Comparison of ENCODE assay signal across 8 mouse cellular contexts in genomic region chr6:38533428-38534405, GRCm38 (mm10). TPM values are rescaled to one million over a fixed set of nuclear protein-coding genes. Genes with fewer than 3 reads are reported as not detected.
DNase-seq lines count a peak whose midpoint lies in the region; ATAC-seq lines count a peak whose summit lies in the region.

Fmc1 (plus strand) TSS chr6:38533502.

- DNase-seq in B cell, adult 2 months: peak; percentile 93 to 94
- DNase-seq in brain, adult 2 months (ENCODE audit: low read depth, low spot score): peak; percentile 100
- peak; percentile 99 for DNase-seq in heart, embryonic 10.5 days (ENCODE audit: low spot score)
- DNase-seq in liver: peak; percentile 98
- DNase-seq in spleen, postnatal 4 days (ENCODE audit: low spot score in 2 of 2): peak; percentile 95 to 97

- ATAC-seq in erythroblast, adult 5-6 weeks (replicated peaks; ENCODE audit: low FRiP score, poor library complexity, severe bottlenecking): peak; percentile 83
- peak; percentile 90 for ATAC-seq in kidney, embryonic 15.5 days (replicated peaks; ENCODE audit: low FRiP score)
- peak; percentile 88 for ATAC-seq in monocyte, adult 5-6 weeks (replicated peaks; ENCODE audit: insufficient number of reproducible peaks, low FRiP score, low TSS enrichment, poor library complexity, severe bottlenecking)

- no peaks in the 10 kb centered on the region for H3K9me3 ChIP-seq in heart, embryonic 10.5 days
- no peaks in the 10 kb centered on the region for H3K9me3 ChIP-seq in kidney, embryonic 15.5 days (replicated peaks)

- H3K27ac ChIP-seq in heart, embryonic 10.5 days: peak within 1 kb of the TSS; percentile 98
- H3K27ac ChIP-seq in kidney, embryonic 15.5 days: peak within 1 kb of the TSS; percentile 99

- H3K9ac ChIP-seq in kidney, embryonic 15.5 days: peak within 1 kb of the TSS; percentile 91

- H3K4me3 ChIP-seq in heart, embryonic 10.5 days: peak within 1 kb of the TSS; percentile 82
- peak within 1 kb of the TSS; percentile 94 for H3K4me3 ChIP-seq in kidney, embryonic 15.5 days (replicated peaks)

- no peaks in the 10 kb centered on the region for H3K27me3 ChIP-seq in heart, embryonic 10.5 days (ENCODE audit: insufficient read depth, poor library complexity, severe bottlenecking)
- no peaks in the 10 kb centered on the region for H3K27me3 ChIP-seq in kidney, embryonic 15.5 days

- no peaks in the 10 kb centered on the region for H3K36me3 ChIP-seq in heart, embryonic 10.5 days
- no peaks in the 10 kb centered on the region for H3K36me3 ChIP-seq in kidney, embryonic 15.5 days

- peak within 1 kb of the TSS; percentile 80 for H3K4me2 ChIP-seq in kidney, embryonic 15.5 days

- H3K4me1 ChIP-seq in heart, embryonic 10.5 days: peaks cover 8% of the 10 kb centered on the region; the same call in 1 of the 2 replicates
- peaks cover 14% of the 10 kb centered on the region for H3K4me1 ChIP-seq in kidney, embryonic 15.5 days

- WGBS in heart, embryonic 10.5 days: 4% methylated on average over 41 of the region's 41 CpGs
- 6% methylated on average over 41 of the region's 41 CpGs for WGBS in kidney, embryonic 15.5 days

RNA-seq across cellular contexts. Expression of gene Fmc1, which starts in this region (rescaled TPM):
- 2.7 and 12.7 TPM in 2 replicates for total RNA-seq in erythroblast, adult 5-6 weeks (2015; ENCODE audit: low replicate concordance)
- 4.2 and 10.4 TPM in 2 replicates for total RNA-seq in erythroblast, adult 5-6 weeks (2017; ENCODE audit: low replicate concordance)
- polyA plus RNA-seq in heart, embryonic 10.5 days (2016; fragmentation: Nextera tagmentation; extraction: Ambion mirVana): 138 and 187 TPM in 2 replicates
- polyA plus RNA-seq in kidney, embryonic 15.5 days (2015; fragmentation: Nextera tagmentation; extraction: Ambion mirVana): 171 TPM in 2 replicates
- total RNA-seq in monocyte, adult 5-6 weeks (2017): 13.5 to 17.0 TPM (median 13.7 TPM) in 3 replicates

Comparison
In these comparisons a context has a peak if more than half of its experiments do, and no peak if none do; other contexts are left out.
1. Peak in every context shown above with its lines: DNase-seq, ATAC-seq, H3K4me3 ChIP-seq and H3K27ac ChIP-seq.